Mouse (Mus musculus) adrenal gland, adult 2 months (tissue): ENCODE data around the gene 2410137M14Rik. TPM values are rescaled to one million over a fixed set of nuclear protein-coding genes. Genes with fewer than 3 reads are reported as not detected.
"Not testable (repeated sequence)": the region's sequence is repeated elsewhere in the genome, so short reads cannot be mapped to it uniquely, and the experiment has no call there.

Source experiments
- DNase-seq: peaks from one replicate; pipeline ENCODE4 v3.0.0; 2021
- long read RNA-seq: library from polyadenylated mRNA; stranded (forward); transcript quantifications from one replicate; pipeline ENCODE4 v2.0.0, GENCODE M21; 2021
- polyA plus RNA-seq: library from polyadenylated mRNA; depleted of rRNA; stranded (reverse); fragments of >200 nt; gene quantifications from 2 replicates; pipeline ENCODE4 v1.2.3, GENCODE M21; 2012; rRNA removed
- total RNA-seq, 2 experiments: library from RNA; stranded (reverse); gene quantifications; 2 replicates each; pipeline ENCODE4 v1.2.3; 2021

The 2410137M14Rik gene
- total RNA-seq (not detected), polyA plus RNA-seq (not detected in 2 replicates)
- long read RNA-seq = 0 reads

GRCm38 (mm10) chr17:36981221-36981813 is at the start of gene 2410137M14Rik:
Gene 2410137M14Rik, minus strand, starts transcription at chr17:36981237.
- DNase-seq = no peak

GRCm38 (mm10) chr17:37029162-37029561 is 48.1 kb upstream of the 2410137M14Rik start:
- DNase-seq = no peak

- peak; percentile 90 for DNase-seq
These were observed 47.7 kb upstream of the 2410137M14Rik start for GRCm38 (mm10) chr17:37028683-37029120.

GRCm38 (mm10) chr17:37028212-37028611 is 47.2 kb upstream of the 2410137M14Rik start:
- no peak for DNase-seq

- no peak for DNase-seq
These were observed 46.4 kb upstream of the 2410137M14Rik start for GRCm38 (mm10) chr17:37027486-37027885.

GRCm38 (mm10) chr17:37026425-37026824 is 45.4 kb upstream of the 2410137M14Rik start:
- no peak for DNase-seq

GRCm38 (mm10) chr17:37022628-37023576 is 41.9 kb upstream of the 2410137M14Rik start, which contains the start of gene Mog:
Gene Mog, minus strand, starts transcription at chr17:37023398.
- no peak for DNase-seq

- not testable (repeated sequence) for DNase-seq
These were observed 38.2 kb upstream of the 2410137M14Rik start for GRCm38 (mm10) chr17:37019242-37019641.

GRCm38 (mm10) chr17:37018328-37018727 is 37.3 kb upstream of the 2410137M14Rik start:
- no peak for DNase-seq

GRCm38 (mm10) chr17:37016333-37016732 is 35.3 kb upstream of the 2410137M14Rik start:
- DNase-seq = no peak

GRCm38 (mm10) chr17:37012141-37012540 is 31.1 kb upstream of the 2410137M14Rik start:
- DNase-seq = no peak

GRCm38 (mm10) chr17:37011719-37012118 is 30.7 kb upstream of the 2410137M14Rik start:
- DNase-seq = no peak

GRCm38 (mm10) chr17:37009460-37010042 is 28.5 kb upstream of the 2410137M14Rik start:
- DNase-seq = no peak

GRCm38 (mm10) chr17:37008161-37008560 is 27.1 kb upstream of the 2410137M14Rik start:
- no peak for DNase-seq

GRCm38 (mm10) chr17:37003366-37003765 is 22.3 kb upstream of the 2410137M14Rik start:
- DNase-seq = no peak

- peak; percentile 53 for DNase-seq
These were observed 21.6 kb upstream of the 2410137M14Rik start for GRCm38 (mm10) chr17:37002364-37003330.

GRCm38 (mm10) chr17:37000863-37001262 is 19.8 kb upstream of the 2410137M14Rik start, which contains the start of gene Zfp57:
Gene Zfp57, plus strand, starts transcription at chr17:37001163.
- DNase-seq = no peak

- DNase-seq = no peak
These were observed 17.4 kb upstream of the 2410137M14Rik start for GRCm38 (mm10) chr17:36998477-36998876.

- peak; percentile 72 for DNase-seq
These were observed 16.1 kb upstream of the 2410137M14Rik start for GRCm38 (mm10) chr17:36997033-36997735.

GRCm38 (mm10) chr17:36995448-36995847 is 14.4 kb upstream of the 2410137M14Rik start:
- no peak for DNase-seq
